Mouse (Mus musculus): Measurements from ENCODE around the gene Kmt2c.

GRCm38 (mm10) chr5:25436081-25436480 lies 62.5 kb downstream of the Kmt2c start:
- no peak for TF ChIP-seq CTCF (IDR thresholded peaks at IDR 0.05; ENCODE audit: low read depth, low read length)
- TF ChIP-seq TAL1 (conservative IDR thresholded peaks at IDR 0.05; ENCODE audit: low read depth, low read length) = no peak
- TF ChIP-seq GATA1 (IDR thresholded peaks at IDR 0.05; ENCODE audit: borderline replicate concordance, low read length) = no peak
- TF ChIP-seq GATA2 (IDR thresholded peaks at IDR 0.05; ENCODE audit: borderline replicate concordance, low read depth, low read length) = no peak
- TF ChIP-seq POLR2AphosphoS5 (IDR thresholded peaks at IDR 0.05; ENCODE audit: insufficient replicate concordance, low read depth, low read length) = no peak
